Mouse (Mus musculus): ENCODE measurements at regions not wholly inside any gene's neighbourhood (a gene's known extent, or its start where the extent isn't known, plus 50 kb on each side); places are given as distances from the start of the nearest gene placed in this dataset.

GRCm38 (mm10) chr3:134610244-134610643 is 218.6 kb upstream of the Tacr3 start:
- no peak for TF ChIP-seq ZNF384 (IDR thresholded peaks at IDR 0.05; ENCODE audit: low read depth, low read length)
- no peak for TF ChIP-seq ZC3H11A (IDR thresholded peaks at IDR 0.05; ENCODE audit: borderline replicate concordance, low read depth, low read length)
